Mouse (Mus musculus): Measurements from ENCODE around the gene Kif13a. TPM values are rescaled to one million over a fixed set of nuclear protein-coding genes. Genes with fewer than 3 reads are reported as not detected.

The Kif13a gene
- polyA plus RNA-seq, 1 experiment from 2014 or later, result 17.8 TPM

DNA sequence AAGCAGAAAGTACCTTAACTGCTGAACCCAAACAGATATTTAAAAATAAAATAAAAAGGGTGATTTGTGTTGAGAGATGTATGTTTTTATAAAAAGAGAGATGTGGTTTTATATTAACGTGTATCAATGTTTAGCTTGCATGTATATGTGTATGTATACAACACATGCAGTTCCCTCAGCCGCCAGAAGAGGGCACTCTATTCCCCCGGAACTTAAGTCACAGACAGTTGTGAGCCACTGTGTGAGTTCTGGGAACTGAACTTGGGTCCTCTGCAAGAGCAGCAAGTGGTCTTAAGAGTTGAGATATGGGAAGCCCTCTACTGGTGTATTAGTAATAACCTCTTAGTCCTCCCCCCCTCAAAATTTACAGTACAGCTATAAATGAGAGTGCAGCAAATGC, 96.7 kb downstream of the Kif13a start:
- H3K4me1 ChIP-seq (ENCODE audit: control insufficient read depth, insufficient read depth, low read length), result no peaks in the 10 kb centered on the region
- H3K9me3 ChIP-seq (replicated peaks; ENCODE audit: control insufficient read depth, low read length), result peaks cover 16% of the 10 kb centered on the region
- H3K4me3 ChIP-seq (ENCODE audit: low read length), result no peak overlapping the region
- H3K27me3 ChIP-seq (ENCODE audit: control insufficient read depth, insufficient read depth, low read length), result no peaks in the 10 kb centered on the region
- H3K36me3 ChIP-seq (ENCODE audit: control insufficient read depth, insufficient read depth), result peaks cover 45% of the 10 kb centered on the region
- ATAC-seq (replicated peaks; ENCODE audit: extremely low read depth, insufficient read depth, low FRiP score), result no peak
- no peak overlapping the region for H3K9ac ChIP-seq (ENCODE audit: low read length)
- H3K27ac ChIP-seq (ENCODE audit: low read length), result no peak overlapping the region
- 75% methylated on average over 3 of the region's 3 CpGs for WGBS
- no peak overlapping the region for H3K4me2 ChIP-seq (ENCODE audit: low read depth, low read length)

DNA sequence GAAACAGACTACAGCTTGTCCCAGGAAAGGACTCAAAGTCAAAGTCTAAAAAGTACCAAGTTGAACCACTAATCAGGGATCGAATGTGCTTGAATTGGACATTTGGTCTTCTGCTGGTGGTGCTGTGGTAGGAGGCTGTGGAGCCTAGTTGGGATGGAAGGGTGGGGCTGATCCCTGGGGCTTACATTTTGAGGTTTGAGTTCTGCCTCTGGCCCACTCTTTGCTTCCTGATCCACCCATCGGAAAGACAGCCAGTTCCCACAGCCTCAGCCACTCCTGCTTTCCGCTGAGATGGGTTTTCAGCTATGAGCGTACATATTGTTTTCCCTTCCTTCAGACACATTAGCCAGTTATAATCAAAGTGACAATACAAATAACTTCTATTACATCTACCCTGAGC, 106.4 kb downstream of the Kif13a start:
- no peak overlapping the region for H3K4me2 ChIP-seq (ENCODE audit: low read depth, low read length)
- no peak overlapping the region for H3K4me3 ChIP-seq (ENCODE audit: low read length)
- WGBS, result 92% methylated on average over 4 of the region's 4 CpGs
- ATAC-seq (replicated peaks; ENCODE audit: extremely low read depth, insufficient read depth, low FRiP score), result no peak
- no peak overlapping the region for H3K9ac ChIP-seq (ENCODE audit: low read length)
- peaks cover 43% of the 10 kb centered on the region for H3K36me3 ChIP-seq (ENCODE audit: control insufficient read depth, insufficient read depth)
- H3K27ac ChIP-seq (ENCODE audit: low read length), result no peak overlapping the region
- H3K4me1 ChIP-seq (ENCODE audit: control insufficient read depth, insufficient read depth, low read length), result peaks cover 8% of the 10 kb centered on the region; the same call in 1 of the 2 replicates
- no peaks in the 10 kb centered on the region for H3K9me3 ChIP-seq (replicated peaks; ENCODE audit: control insufficient read depth, low read length)
- no peaks in the 10 kb centered on the region for H3K27me3 ChIP-seq (ENCODE audit: control insufficient read depth, insufficient read depth, low read length)

DNA sequence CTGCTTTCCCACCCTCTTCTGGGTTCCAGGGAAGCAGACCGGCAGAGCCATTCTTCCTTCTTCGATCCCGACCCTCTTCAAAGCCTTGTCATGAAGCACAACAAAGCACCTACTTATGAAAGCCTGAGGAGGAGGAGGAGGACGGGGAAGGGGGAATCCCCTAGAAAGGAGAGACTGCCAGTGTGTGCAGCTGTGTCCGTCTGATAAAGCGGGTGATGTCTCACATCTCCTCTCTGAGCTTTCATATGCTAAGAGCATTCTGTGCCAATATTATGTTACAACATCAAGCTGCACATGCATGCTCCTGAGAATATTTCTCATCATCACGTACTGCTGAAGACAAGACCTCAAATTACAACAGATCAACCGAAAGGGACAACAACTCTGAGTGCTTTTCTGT, 107.5 kb downstream of the Kif13a start:
- 74% methylated on average over 8 of the region's 8 CpGs for WGBS
- Histone ChIP-seq H3K9ac (ENCODE audit: low read length) (no peak overlapping the region), H3K4me2 (ENCODE audit: low read depth, low read length) (no peak overlapping the region), H3K4me3 (ENCODE audit: low read length) (no peak overlapping the region), H3K36me3 (ENCODE audit: control insufficient read depth, insufficient read depth) (peaks cover 35% of the 10 kb centered on the region), H3K4me1 (ENCODE audit: control insufficient read depth, insufficient read depth, low read length) (peaks cover 8% of the 10 kb centered on the region; the same call in 1 of the 2 replicates), H3K27me3 (ENCODE audit: control insufficient read depth, insufficient read depth, low read length) (no peaks in the 10 kb centered on the region), H3K9me3 (replicated peaks; ENCODE audit: control insufficient read depth, low read length) (no peaks in the 10 kb centered on the region), H3K27ac (ENCODE audit: low read length) (no peak overlapping the region)
- no peak for ATAC-seq (replicated peaks; ENCODE audit: extremely low read depth, insufficient read depth, low FRiP score)

DNA sequence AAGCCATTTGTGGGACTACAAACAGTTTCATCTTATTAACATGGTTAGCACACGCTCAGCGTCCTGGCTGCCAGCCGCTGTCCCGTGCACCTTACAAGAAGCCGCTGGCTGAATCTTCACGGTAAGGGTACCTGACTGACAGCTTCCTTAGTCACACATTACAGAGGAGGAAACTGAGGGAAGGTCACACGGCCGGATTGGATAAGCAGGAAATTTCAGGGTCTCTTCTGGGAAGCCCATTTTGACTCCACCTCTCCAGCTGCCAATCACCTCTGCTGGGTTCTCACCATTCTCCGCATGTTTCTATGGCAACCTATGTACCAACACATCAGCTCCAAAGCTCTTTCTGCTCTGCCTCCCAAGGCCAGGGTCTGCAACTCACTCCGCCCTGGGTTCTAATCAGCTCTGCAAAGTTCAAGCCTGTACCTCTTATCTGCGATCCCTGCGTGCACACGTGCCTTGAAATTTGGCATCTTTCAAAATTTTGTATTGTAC, 109.9 kb downstream of the Kif13a start:
- WGBS, result 74% methylated on average over 13 of the region's 13 CpGs

DNA sequence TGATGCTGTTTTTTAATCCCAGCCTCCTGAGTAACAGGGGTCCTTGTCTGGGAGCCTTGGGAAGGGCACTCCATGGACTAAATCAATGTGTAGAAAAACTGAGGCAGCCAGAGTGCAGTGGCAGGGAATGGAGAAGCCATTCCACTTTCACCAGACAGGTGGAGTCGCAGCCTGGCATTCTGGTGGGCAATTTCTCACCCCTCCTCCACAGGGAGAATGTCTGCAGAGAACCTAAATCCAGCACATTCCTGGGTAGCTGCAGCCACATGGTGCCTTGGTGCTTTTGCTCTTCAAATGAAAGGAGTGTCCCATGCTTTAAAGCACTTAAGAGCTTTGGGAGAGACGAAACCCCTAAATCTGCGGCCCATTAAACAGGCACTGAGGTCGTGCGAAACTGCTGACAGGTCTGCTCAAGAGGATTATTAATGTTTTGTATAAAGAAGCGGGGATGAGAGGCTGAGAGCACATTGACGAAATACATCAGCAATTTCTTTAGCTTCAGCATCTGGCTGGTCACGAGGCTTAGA, 110.4 kb downstream of the Kif13a start:
- 64% methylated on average over 8 of the region's 8 CpGs for WGBS
- H3K4me2 ChIP-seq (ENCODE audit: low read depth, low read length), result no peak overlapping the region
- no peak for ATAC-seq (replicated peaks; ENCODE audit: extremely low read depth, insufficient read depth, low FRiP score)
- no peak overlapping the region for H3K9ac ChIP-seq (ENCODE audit: low read length)
- peaks cover 24% of the 10 kb centered on the region for H3K36me3 ChIP-seq (ENCODE audit: control insufficient read depth, insufficient read depth)
- H3K4me3 ChIP-seq (ENCODE audit: low read length), result no peak overlapping the region
- H3K27me3 ChIP-seq (ENCODE audit: control insufficient read depth, insufficient read depth, low read length), result no peaks in the 10 kb centered on the region
- H3K27ac ChIP-seq (ENCODE audit: low read length), result no peak overlapping the region
- H3K9me3 ChIP-seq (replicated peaks; ENCODE audit: control insufficient read depth, low read length), result no peaks in the 10 kb centered on the region
- peaks cover 8% of the 10 kb centered on the region; the same call in 1 of the 2 replicates for H3K4me1 ChIP-seq (ENCODE audit: control insufficient read depth, insufficient read depth, low read length)

More for the DNA sequence above, 109.9 kb downstream of the Kif13a start:
- no peak overlapping the region for H3K27ac ChIP-seq (ENCODE audit: low read length)
- H3K4me1 ChIP-seq (ENCODE audit: control insufficient read depth, insufficient read depth, low read length), result peaks cover 8% of the 10 kb centered on the region; the same call in 1 of the 2 replicates
- no peaks in the 10 kb centered on the region for H3K9me3 ChIP-seq (replicated peaks; ENCODE audit: control insufficient read depth, low read length)
- H3K4me2 ChIP-seq (ENCODE audit: low read depth, low read length), result no peak overlapping the region
- ATAC-seq (replicated peaks; ENCODE audit: extremely low read depth, insufficient read depth, low FRiP score), result no peak
- no peak overlapping the region for H3K4me3 ChIP-seq (ENCODE audit: low read length)
- peaks cover 27% of the 10 kb centered on the region for H3K36me3 ChIP-seq (ENCODE audit: control insufficient read depth, insufficient read depth)
- no peaks in the 10 kb centered on the region for H3K27me3 ChIP-seq (ENCODE audit: control insufficient read depth, insufficient read depth, low read length)
- H3K9ac ChIP-seq (ENCODE audit: low read length), result no peak overlapping the region

DNA sequence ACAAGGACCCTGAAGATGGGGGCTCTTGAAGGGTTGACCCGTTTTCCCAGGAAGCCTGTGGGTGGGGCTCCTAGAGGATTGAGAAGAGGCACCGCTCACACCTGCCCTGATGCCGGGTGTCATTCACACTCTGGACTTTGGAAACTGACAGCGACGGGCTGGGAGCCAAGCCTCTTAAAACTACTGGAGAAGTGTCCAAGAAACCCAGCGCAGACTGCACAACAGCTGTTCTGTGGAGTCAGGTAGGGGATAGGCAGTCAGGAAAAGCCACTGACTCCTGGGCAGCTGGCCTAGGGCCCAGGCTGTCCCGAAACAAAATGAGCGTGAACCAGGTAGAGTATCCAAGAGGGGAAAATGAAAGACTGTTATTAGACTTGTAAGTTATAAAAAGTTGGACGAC, 111.3 kb downstream of the Kif13a start:
- H3K27ac ChIP-seq (ENCODE audit: low read length), result no peak overlapping the region
- H3K27me3 ChIP-seq (ENCODE audit: control insufficient read depth, insufficient read depth, low read length), result no peaks in the 10 kb centered on the region
- WGBS, result 47% methylated on average over 9 of the region's 9 CpGs
- no peak overlapping the region for H3K9ac ChIP-seq (ENCODE audit: low read length)
- H3K4me2 ChIP-seq (ENCODE audit: low read depth, low read length), result no peak overlapping the region
- peaks cover 8% of the 10 kb centered on the region; the same call in 1 of the 2 replicates for H3K4me1 ChIP-seq (ENCODE audit: control insufficient read depth, insufficient read depth, low read length)
- no peak; the same call in 1 of the 2 replicates for ATAC-seq (replicated peaks; ENCODE audit: extremely low read depth, insufficient read depth, low FRiP score)
- H3K9me3 ChIP-seq (replicated peaks; ENCODE audit: control insufficient read depth, low read length), result no peaks in the 10 kb centered on the region
- H3K4me3 ChIP-seq (ENCODE audit: low read length), result no peak overlapping the region
- H3K36me3 ChIP-seq (ENCODE audit: control insufficient read depth, insufficient read depth), result peaks cover 15% of the 10 kb centered on the region

DNA sequence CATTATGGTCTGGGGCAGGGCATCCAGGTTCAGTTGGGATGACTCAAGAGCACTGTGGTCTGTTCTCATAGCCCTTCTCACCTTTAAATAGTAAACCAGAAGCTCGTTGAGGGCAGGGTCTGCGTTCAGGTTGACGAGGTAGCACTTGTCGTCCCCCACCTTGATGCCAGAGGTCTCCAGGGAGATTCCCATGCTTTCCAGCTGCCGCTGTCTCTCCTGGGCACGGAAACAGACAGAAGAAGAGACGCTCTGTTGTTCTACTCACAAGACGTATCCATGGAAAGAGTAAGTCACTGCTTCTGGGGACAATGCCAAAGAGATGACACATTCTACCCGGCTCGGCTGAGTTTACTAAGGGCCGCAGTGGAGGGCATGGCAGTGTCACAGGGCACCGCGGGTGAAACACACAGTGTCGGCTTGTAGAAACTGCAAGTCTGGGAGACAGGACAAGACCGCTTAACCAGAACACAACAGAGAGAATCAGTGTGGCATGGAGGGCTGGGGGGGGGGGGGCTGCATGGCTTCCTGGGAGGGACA, 117.0 kb downstream of the Kif13a start:
- no peaks in the 10 kb centered on the region for H3K27me3 ChIP-seq (ENCODE audit: control insufficient read depth, insufficient read depth, low read length)
- peaks cover 8% of the 10 kb centered on the region; the same call in 1 of the 2 replicates for H3K4me1 ChIP-seq (ENCODE audit: control insufficient read depth, insufficient read depth, low read length)
- WGBS, result 71% methylated on average over 15 of the region's 15 CpGs
- no peak overlapping the region for H3K27ac ChIP-seq (ENCODE audit: low read length)
- H3K4me3 ChIP-seq (ENCODE audit: low read length), result no peak overlapping the region
- no peaks in the 10 kb centered on the region for H3K9me3 ChIP-seq (replicated peaks; ENCODE audit: control insufficient read depth, low read length)
- no peak; the same call in 1 of the 2 replicates for ATAC-seq (replicated peaks; ENCODE audit: extremely low read depth, insufficient read depth, low FRiP score)
- H3K36me3 ChIP-seq (ENCODE audit: control insufficient read depth, insufficient read depth), result peaks cover 40% of the 10 kb centered on the region
- no peak overlapping the region for H3K4me2 ChIP-seq (ENCODE audit: low read depth, low read length)
- no peak overlapping the region for H3K9ac ChIP-seq (ENCODE audit: low read length)

DNA sequence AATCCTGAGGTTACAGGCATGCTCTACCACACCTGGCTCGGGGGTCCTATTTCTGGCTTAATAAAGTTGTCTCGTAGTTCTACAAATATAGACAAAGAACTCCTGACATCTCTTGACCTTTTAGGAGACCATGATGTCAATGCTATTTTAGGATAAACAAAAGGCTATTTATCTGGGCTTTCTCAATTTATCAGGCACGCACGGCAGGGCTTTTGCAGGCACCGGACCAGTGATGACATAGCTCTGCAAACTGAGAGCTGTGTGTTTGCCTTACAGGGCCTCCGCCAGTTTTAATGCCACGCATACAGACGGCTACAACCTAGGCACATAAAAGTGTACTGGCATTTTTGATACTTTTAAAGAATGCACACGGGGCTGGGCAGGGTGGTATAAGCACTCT, 118.0 kb downstream of the Kif13a start:
- Histone ChIP-seq H3K4me2 (ENCODE audit: low read depth, low read length) (no peak overlapping the region), H3K9me3 (replicated peaks; ENCODE audit: control insufficient read depth, low read length) (no peaks in the 10 kb centered on the region), H3K36me3 (ENCODE audit: control insufficient read depth, insufficient read depth) (peaks cover 43% of the 10 kb centered on the region), H3K9ac (ENCODE audit: low read length) (no peak overlapping the region), H3K27ac (ENCODE audit: low read length) (no peak overlapping the region), H3K4me3 (ENCODE audit: low read length) (no peak overlapping the region), H3K27me3 (ENCODE audit: control insufficient read depth, insufficient read depth, low read length) (no peaks in the 10 kb centered on the region), H3K4me1 (ENCODE audit: control insufficient read depth, insufficient read depth, low read length) (peaks cover 8% of the 10 kb centered on the region; the same call in 1 of the 2 replicates)
- no peak for ATAC-seq (replicated peaks; ENCODE audit: extremely low read depth, insufficient read depth, low FRiP score)
- 44% methylated on average over 9 of the region's 9 CpGs for WGBS

DNA sequence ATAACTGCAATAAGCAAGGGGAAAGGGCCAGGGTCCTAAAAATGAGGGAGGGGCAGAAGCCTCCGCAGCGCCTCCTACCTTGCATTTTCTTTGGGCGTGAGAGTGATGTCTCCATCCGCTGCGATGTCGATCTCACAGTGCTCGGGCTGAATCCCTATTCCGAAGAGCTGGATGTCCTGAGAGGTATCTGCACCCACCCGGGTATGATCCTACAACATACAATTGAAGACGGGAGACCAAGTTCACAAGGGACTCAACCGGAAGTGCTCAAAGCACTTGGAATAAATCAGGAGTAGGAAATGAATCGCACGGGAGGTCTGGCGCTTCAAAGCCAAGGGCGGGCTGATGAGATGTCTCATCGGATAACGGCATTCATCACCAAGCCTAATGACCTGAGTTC, 119.1 kb downstream of the Kif13a start:
- Histone ChIP-seq H3K27me3 (ENCODE audit: control insufficient read depth, insufficient read depth, low read length) (no peaks in the 10 kb centered on the region), H3K27ac (ENCODE audit: low read length) (no peak overlapping the region), H3K36me3 (ENCODE audit: control insufficient read depth, insufficient read depth) (peaks cover 40% of the 10 kb centered on the region), H3K9ac (ENCODE audit: low read length) (no peak overlapping the region), H3K4me3 (ENCODE audit: low read length) (no peak overlapping the region), H3K4me2 (ENCODE audit: low read depth, low read length) (no peak overlapping the region), H3K9me3 (replicated peaks; ENCODE audit: control insufficient read depth, low read length) (no peaks in the 10 kb centered on the region), H3K4me1 (ENCODE audit: control insufficient read depth, insufficient read depth, low read length) (peaks cover 8% of the 10 kb centered on the region; the same call in 1 of the 2 replicates)
- no peak for ATAC-seq (replicated peaks; ENCODE audit: extremely low read depth, insufficient read depth, low FRiP score)
- 95% methylated on average over 17 of the region's 17 CpGs for WGBS
